Mouse (Mus musculus): ENCODE data around the gene Fbxl21. TPM values are rescaled to one million over a fixed set of nuclear protein-coding genes. Genes with fewer than 3 reads are reported as not detected.
A peak's percentile ranks its signal among the peaks of the same experiment; 100 is the strongest.

Gene Fbxl21
- polyA plus RNA-seq, 1 experiment from 2014 or later, result 1.7 TPM

DNA sequence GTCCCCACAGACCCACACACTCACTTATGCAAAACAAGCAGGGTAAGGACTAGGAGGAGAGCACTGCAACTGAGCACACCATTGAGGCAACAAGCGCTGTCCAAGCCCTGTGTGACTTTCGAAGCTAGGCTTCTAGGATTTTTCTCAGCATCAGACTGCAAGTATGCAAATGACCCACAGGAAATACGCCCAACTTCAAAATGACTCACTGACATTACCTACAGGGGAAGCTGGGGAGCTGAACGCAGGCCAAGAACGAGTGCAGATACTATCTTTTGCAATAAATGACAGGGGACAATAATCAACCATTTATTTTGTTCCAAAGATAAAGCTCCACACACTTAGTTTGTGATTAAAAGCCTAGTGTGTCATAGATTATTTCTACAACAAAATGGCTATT lies 34.3 kb upstream of the Fbxl21 start:
- Histone ChIP-seq H3K27ac (ENCODE audit: low read depth) (no peak overlapping the region), H3K9me3 (ENCODE audit: low read depth, low read length) (no peaks in the 10 kb centered on the region), H3K36me3 (ENCODE audit: insufficient read depth) (no peaks in the 10 kb centered on the region), H3K4me3 (ENCODE audit: low read depth, low read length) (no peak overlapping the region), H3K4me2 (no peak overlapping the region), H3K4me1 (ENCODE audit: insufficient read depth) (no peaks in the 10 kb centered on the region), H3K27me3 (ENCODE audit: insufficient read depth, low read length) (no peaks in the 10 kb centered on the region), H3K9ac (no peak overlapping the region)
- no peak for TF ChIP-seq CTCF (IDR thresholded peaks at IDR 0.05; ENCODE audit: low read depth)
- 54% methylated on average over 5 of the region's 5 CpGs for WGBS
- ATAC-seq (ENCODE audit: insufficient read depth) (no peak), DNase-seq (no peak)

DNA sequence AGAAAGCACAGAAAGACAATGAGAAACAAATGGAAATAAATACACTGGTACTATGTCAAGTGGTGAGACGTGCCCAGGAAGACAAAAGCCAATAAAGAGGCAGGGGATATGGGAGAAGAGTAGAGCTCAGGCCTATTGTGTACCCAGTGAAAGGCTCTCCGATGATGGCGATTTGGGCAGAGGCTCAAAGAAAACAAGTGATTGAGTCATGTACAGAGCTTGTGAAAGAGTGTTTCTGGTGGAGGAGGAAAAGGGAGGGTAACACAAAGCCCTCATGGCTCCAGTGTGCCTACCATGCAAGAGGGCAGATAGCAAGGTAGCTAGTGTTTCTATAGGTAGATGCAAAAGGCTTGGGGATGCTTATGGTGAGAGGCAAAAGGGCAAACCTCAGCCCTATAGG lies 27.8 kb upstream of the Fbxl21 start:
- Histone ChIP-seq H3K4me2 (no peak overlapping the region), H3K4me1 (ENCODE audit: insufficient read depth) (no peaks in the 10 kb centered on the region), H3K27me3 (ENCODE audit: insufficient read depth, low read length) (no peaks in the 10 kb centered on the region), H3K27ac (ENCODE audit: low read depth) (no peak overlapping the region), H3K9ac (no peak overlapping the region), H3K36me3 (ENCODE audit: insufficient read depth) (no peaks in the 10 kb centered on the region), H3K4me3 (ENCODE audit: low read depth, low read length) (no peak overlapping the region), H3K9me3 (ENCODE audit: low read depth, low read length) (no peaks in the 10 kb centered on the region)
- WGBS, result 69% methylated on average over 3 of the region's 3 CpGs
- no peak for ATAC-seq (ENCODE audit: insufficient read depth)
- no peak for TF ChIP-seq CTCF (IDR thresholded peaks at IDR 0.05; ENCODE audit: low read depth)
- DNase-seq, result no peak

DNA sequence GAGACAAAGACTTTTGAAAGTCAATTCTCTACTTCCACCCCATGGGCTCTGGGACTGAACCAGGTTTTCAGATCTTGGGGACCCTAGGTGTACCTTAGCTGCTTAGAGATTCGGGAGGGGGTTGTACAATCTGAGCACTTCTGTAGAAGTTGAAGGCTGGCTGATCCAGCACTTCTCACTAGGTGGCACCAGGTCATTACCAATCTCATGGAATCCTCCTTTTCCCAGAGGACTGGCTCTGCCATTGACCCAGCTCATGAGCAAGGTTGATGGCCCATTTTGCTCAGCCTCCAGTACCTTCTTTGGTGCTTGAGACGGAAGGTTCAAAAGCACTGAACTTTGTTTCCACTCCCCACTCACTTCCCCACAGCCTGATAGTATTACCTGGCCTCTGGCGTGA lies 22.1 kb upstream of the Fbxl21 start:
- no peak overlapping the region for H3K4me3 ChIP-seq (ENCODE audit: low read depth, low read length)
- no peaks in the 10 kb centered on the region for H3K4me1 ChIP-seq (ENCODE audit: insufficient read depth)
- H3K9me3 ChIP-seq (ENCODE audit: low read depth, low read length), result no peaks in the 10 kb centered on the region
- no peak overlapping the region for H3K9ac ChIP-seq
- no peak overlapping the region for H3K4me2 ChIP-seq
- no peaks in the 10 kb centered on the region for H3K27me3 ChIP-seq (ENCODE audit: insufficient read depth, low read length)
- no peak overlapping the region for H3K27ac ChIP-seq (ENCODE audit: low read depth)
- ATAC-seq (ENCODE audit: insufficient read depth) (no peak), DNase-seq (peak; percentile 60)
- TF ChIP-seq CTCF (IDR thresholded peaks at IDR 0.05; ENCODE audit: low read depth), result peak; percentile 59
- WGBS, result 55% methylated on average over 3 of the region's 3 CpGs
- no peaks in the 10 kb centered on the region for H3K36me3 ChIP-seq (ENCODE audit: insufficient read depth)

DNA sequence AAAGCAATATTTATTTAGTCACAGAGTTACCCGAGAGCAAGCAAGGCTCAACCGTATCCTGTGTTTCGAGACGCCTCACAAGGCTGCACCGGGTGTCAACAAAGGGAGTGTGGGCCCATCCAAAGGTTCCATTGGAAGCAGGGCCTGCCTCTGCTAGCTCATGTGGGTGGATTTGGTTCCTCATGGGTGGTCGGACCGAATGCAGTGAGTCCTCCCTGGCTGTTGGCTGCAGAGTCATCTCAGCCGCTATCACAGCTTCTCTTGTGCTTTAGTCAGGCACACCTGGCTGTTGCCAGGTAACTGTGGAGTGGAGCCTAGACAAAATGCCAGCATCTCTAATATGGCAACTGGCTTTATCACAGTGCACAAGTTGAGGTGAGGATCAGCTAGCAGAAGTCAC lies 21.6 kb upstream of the Fbxl21 start:
- H3K9ac ChIP-seq, result no peak overlapping the region
- H3K9me3 ChIP-seq (ENCODE audit: low read depth, low read length), result no peaks in the 10 kb centered on the region
- H3K27me3 ChIP-seq (ENCODE audit: insufficient read depth, low read length), result no peaks in the 10 kb centered on the region
- 66% methylated on average over 8 of the region's 8 CpGs for WGBS
- no peak for TF ChIP-seq CTCF (IDR thresholded peaks at IDR 0.05; ENCODE audit: low read depth)
- H3K4me1 ChIP-seq (ENCODE audit: insufficient read depth), result no peaks in the 10 kb centered on the region
- H3K27ac ChIP-seq (ENCODE audit: low read depth), result no peak overlapping the region
- ATAC-seq (ENCODE audit: insufficient read depth) (no peak), DNase-seq (no peak)
- no peaks in the 10 kb centered on the region for H3K36me3 ChIP-seq (ENCODE audit: insufficient read depth)
- no peak overlapping the region for H3K4me3 ChIP-seq (ENCODE audit: low read depth, low read length)
- H3K4me2 ChIP-seq, result no peak overlapping the region

DNA sequence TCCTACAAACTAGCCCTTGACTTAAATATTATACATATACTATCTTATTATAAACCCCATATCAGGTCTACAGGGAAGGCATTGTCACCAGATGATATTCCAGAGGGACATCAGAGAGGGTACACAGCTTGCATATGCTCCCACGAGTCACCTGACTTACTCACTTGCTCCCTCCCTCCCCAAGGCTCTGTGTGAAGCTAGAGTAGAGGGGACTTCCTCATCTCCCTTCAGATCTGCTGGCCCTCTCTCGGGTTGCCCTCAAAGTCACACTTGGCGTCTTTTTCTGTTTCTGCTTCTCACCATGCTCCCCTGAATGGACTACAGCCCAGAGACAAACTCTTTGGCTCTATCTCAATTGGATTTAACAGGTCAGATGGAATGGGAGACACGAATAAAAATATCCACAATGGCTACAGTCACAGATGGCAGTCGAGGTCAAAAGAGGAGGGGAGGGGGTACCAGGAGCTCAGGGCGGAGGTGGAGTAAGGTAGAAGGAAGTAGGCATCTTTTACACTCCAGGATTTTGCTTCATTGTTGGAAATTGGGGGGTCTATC lies 20.3 kb upstream of the Fbxl21 start:
- DNase-seq (no peak), ATAC-seq (ENCODE audit: insufficient read depth) (no peak)
- H3K4me3 ChIP-seq (ENCODE audit: low read depth, low read length), result no peak overlapping the region
- no peaks in the 10 kb centered on the region for H3K27me3 ChIP-seq (ENCODE audit: insufficient read depth, low read length)
- no peaks in the 10 kb centered on the region for H3K9me3 ChIP-seq (ENCODE audit: low read depth, low read length)
- no peak for TF ChIP-seq CTCF (IDR thresholded peaks at IDR 0.05; ENCODE audit: low read depth)
- H3K4me1 ChIP-seq (ENCODE audit: insufficient read depth), result no peaks in the 10 kb centered on the region
- H3K36me3 ChIP-seq (ENCODE audit: insufficient read depth), result no peaks in the 10 kb centered on the region
- 62% methylated on average over 6 of the region's 6 CpGs for WGBS
- no peak overlapping the region for H3K27ac ChIP-seq (ENCODE audit: low read depth)
- no peak overlapping the region for H3K4me2 ChIP-seq
- no peak overlapping the region for H3K9ac ChIP-seq

DNA sequence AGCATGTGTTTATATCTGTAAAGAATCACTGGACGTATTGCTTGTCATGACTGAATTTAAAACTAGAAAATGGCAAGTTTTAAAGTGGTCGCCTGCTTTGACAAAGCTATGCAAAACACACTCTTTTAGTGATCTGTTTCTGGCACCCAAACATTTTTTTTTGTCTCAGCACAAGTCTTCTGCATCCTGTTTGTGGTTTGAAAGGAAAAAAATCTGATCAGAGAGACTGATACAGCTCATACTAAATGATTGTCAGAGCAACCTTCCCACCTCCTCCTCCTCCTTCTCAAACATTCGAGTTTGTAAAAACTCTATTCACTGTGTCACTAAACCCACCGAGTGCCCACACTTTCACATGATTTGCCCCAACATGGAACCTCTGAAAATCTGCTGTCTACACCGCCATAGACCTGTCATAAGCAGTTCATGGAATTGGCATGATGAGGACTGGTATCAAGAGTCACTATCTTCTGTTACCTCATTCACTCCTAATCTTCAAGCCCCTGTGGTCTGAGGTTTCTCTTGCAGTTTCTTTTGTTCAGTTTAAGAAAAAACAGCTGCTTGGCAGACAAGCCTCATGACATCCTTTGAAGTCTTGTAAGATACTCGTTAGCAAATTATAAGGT lies 15.3 kb upstream of the Fbxl21 start:
- Histone ChIP-seq H3K9me3 (ENCODE audit: low read depth, low read length) (no peaks in the 10 kb centered on the region), H3K9ac (no peak overlapping the region), H3K27ac (ENCODE audit: low read depth) (no peak overlapping the region), H3K4me3 (ENCODE audit: low read depth, low read length) (no peak overlapping the region), H3K4me1 (ENCODE audit: insufficient read depth) (no peaks in the 10 kb centered on the region), H3K4me2 (no peak overlapping the region), H3K36me3 (ENCODE audit: insufficient read depth) (no peaks in the 10 kb centered on the region), H3K27me3 (ENCODE audit: insufficient read depth, low read length) (no peaks in the 10 kb centered on the region)
- WGBS, result 61% methylated on average over 6 of the region's 6 CpGs
- no peak for DNase-seq
- ATAC-seq (ENCODE audit: insufficient read depth), result no peak
- no peak for TF ChIP-seq CTCF (IDR thresholded peaks at IDR 0.05; ENCODE audit: low read depth)

DNA sequence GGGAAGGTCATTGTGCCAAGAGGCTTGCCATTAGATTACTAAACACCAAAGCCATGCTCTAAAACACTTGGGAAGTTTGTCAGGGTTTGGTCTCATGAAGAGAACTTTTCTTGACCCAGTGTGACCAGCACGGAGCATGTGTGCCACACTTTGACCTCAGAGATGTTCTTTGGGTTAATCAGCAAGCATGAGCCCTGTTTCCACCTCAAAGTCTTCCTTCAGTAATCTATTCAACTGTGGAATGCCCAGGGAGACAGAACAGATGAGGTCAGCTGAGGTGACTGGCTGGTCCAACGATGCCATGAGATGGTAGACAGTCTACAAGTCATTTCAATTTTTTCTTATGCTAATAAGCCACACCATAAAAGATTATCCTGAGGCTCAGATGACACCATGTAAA lies 12.5 kb upstream of the Fbxl21 start:
- Histone ChIP-seq H3K27ac (ENCODE audit: low read depth) (no peak overlapping the region), H3K4me1 (ENCODE audit: insufficient read depth) (no peaks in the 10 kb centered on the region), H3K4me2 (no peak overlapping the region), H3K27me3 (ENCODE audit: insufficient read depth, low read length) (no peaks in the 10 kb centered on the region), H3K4me3 (ENCODE audit: low read depth, low read length) (no peak overlapping the region), H3K9me3 (ENCODE audit: low read depth, low read length) (no peaks in the 10 kb centered on the region), H3K9ac (no peak overlapping the region), H3K36me3 (ENCODE audit: insufficient read depth) (no peaks in the 10 kb centered on the region)
- ATAC-seq (ENCODE audit: insufficient read depth), result no peak
- 75% methylated on average over 2 of the region's 2 CpGs for WGBS
- no peak for TF ChIP-seq CTCF (IDR thresholded peaks at IDR 0.05; ENCODE audit: low read depth)
- DNase-seq, result no peak
